Mouse (Mus musculus) brain, embryonic 14.5 days (tissue): Measurements from ENCODE around the gene Phldb3. TPM values are rescaled to one million over a fixed set of nuclear protein-coding genes. Genes with fewer than 3 reads are reported as not detected.
A peak's percentile ranks its signal among the peaks of the same experiment; 100 is the strongest.

Source experiments
- DNase-seq: peaks from one replicate; pipeline ENCODE4 v3.0.0-alpha.2; 2011; ENCODE audit warnings: low read depth
- CTCF ChIP-seq: fragments of 200-500 bp; IDR thresholded peaks from 2 replicates; pipeline ENCODE4 v1.5.1; 2012; ENCODE audit warnings: inconsistent platforms, mild to moderate bottlenecking, moderate library complexity, borderline replicate concordance; ENCODE audit not compliant: insufficient read depth, insufficient read length; ENCODE audit errors: extremely low read depth
- POLR2A ChIP-seq: fragments of 200-500 bp; IDR thresholded peaks from 2 replicates; pipeline ENCODE4 v1.6.1; 2012; ENCODE audit warnings: mild to moderate bottlenecking, inconsistent platforms, borderline replicate concordance; ENCODE audit not compliant: poor library complexity, insufficient read depth, insufficient read length, severe bottlenecking; ENCODE audit errors: extremely low read depth
- polyA plus RNA-seq: library from polyadenylated mRNA; depleted of rRNA; stranded (reverse); fragments of >200 nt; gene quantifications from 2 replicates; pipeline ENCODE4 v1.2.3, GENCODE M21; 2012; rRNA removed

The Phldb3 gene
- polyA plus RNA-seq, result 0.30 and 0.59 TPM in 2 replicates

DNA sequence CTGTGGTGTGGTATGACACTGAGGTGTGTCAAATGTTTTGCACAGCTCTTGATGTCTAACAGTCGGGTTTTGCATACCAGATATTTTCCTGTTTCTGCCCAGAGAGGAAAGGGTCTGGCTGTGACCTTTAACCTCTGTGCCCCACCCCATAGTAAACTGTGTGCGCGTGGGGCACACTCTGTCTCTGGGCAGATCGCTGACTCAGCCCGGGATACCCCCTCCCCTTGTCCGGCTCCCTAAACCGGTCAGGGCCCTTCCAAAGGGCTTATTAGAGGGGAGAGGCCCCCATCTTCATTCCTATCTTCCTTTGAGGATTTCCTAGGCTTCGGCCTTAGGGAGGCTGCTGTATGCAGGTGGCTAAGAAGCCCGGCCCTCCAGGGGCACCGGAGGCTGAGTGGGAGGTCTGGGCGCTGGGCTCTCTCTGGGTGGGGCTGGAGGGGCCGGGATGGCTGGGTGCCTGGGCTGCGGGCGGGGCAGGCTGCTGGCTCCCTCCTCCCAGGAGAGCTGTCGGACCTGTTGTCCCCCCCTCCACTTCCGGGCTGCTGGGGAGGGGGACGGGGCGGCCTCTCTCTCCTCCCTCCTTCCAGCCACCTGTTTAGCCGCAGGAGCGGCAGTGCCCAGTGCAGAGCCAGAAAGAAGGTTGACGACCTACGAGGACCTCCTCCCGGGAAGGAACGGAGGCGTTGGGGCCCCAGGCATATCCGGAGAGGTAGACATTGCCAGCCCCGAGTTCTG is at the start of gene Phldb3:
Gene Phldb3, plus strand, starts transcription at position 620 of the 735 bp plus-strand sequence.
- TF ChIP-seq POLR2A (no peak), CTCF (no peak)
- no peak for DNase-seq

DNA sequence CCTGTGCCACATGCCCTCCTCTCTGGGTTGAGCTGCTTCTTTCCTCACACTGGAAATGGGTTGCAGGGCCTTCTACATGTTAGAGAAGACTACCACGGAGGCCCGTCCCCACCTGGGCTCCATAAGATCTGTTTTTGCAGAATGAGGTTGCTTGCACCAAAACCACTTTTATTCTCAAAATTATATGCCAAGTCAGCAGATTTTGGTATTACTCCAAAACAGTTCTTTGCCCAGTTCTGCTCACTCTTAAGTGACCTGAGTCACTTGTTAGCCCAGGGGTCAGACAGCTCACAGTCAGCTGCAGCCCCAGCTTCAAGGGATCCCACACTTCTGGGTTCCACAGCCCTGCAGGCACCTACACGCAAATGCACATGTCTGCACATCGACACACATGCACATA is 49.1 kb upstream of the Phldb3 start:
- DNase-seq, result no peak
- TF ChIP-seq CTCF (no peak), POLR2A (no peak)

DNA sequence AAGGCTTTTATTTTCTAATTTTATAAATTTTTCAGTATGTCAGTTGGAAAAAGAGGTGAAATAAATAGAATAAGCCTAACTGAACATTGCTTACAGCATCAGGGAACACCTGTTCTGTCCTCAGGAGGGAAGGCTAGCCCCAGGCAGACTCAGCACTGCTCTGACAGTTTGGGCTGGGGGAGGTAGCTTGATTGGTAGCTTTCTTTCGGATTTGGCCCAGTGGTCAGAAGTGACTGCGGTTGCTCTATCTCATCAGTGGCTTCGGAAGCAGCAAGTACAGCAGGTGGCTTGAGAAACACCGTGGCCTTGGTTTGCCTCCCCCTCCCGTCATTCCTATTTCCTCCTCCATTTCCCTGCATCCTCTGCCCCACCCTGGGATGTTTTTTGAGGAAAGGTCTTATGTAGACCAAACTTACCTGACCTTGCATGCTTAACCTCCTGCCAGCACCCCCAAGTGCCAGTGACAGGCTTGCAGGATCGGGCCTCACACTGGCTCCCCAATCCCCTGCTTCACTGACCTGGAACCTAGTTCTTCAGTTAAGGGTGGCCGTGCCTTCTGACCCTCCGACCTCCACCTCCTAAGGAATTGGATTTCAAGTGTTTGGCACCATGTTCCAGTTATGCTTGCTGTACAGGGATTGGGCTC is 47.2 kb upstream of the Phldb3 start:
- TF ChIP-seq POLR2A, result no peak
- TF ChIP-seq CTCF, result no peak
- no peak for DNase-seq

DNA sequence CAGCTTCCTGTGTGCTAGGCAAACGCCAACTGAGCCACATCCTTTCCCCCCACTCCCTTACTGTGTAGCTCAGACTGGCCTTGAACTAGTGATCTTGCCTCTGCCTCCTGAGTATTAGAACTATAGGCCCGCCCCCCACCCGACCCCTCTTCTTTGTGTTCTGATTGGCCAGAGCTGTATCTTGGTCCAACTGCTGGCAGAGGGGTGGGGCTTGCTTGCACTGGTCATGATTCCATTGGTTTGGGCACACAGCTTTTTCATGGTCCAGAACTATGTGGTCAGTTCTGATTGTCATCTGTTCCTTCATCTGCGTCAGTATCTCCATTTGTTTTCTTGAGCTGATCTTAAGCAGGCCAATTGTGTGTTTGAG is 46.7 kb upstream of the Phldb3 start:
- no peak for DNase-seq
- TF ChIP-seq CTCF (no peak), POLR2A (no peak)

DNA sequence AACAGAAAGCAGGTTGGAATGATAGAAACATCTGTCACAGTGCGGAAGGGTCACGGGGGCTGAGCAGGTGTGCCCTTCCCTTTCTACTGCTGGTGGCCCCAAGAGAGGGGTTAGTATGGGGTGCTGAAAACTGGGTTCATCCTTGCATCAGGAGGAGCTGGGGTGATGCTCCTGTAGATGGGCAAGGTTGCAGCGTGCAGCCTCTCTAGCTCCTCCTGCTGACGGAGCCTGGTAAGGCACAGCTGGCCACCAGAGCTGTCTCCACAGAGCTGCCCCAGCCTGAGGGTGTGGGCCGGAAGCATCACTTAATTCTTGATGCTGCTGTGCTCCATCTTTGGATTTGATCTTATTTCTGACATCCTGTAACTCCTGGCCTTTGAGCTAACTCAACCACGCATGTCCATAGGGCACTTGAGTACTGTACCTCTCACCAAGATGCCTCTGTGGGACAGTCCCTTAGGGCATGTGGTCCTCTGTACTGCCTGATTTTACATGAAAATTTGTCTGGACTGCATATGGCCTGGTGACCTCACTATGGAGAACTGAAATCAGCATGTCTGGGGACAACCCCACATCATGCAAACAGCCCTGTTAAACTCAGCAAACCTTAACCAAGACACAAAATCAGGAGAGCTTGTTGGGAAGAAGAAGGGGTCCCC is 45.8 kb upstream of the Phldb3 start:
- DNase-seq, result peak; percentile 51
- TF ChIP-seq CTCF (peak; percentile 89), POLR2A (no peak)

DNA sequence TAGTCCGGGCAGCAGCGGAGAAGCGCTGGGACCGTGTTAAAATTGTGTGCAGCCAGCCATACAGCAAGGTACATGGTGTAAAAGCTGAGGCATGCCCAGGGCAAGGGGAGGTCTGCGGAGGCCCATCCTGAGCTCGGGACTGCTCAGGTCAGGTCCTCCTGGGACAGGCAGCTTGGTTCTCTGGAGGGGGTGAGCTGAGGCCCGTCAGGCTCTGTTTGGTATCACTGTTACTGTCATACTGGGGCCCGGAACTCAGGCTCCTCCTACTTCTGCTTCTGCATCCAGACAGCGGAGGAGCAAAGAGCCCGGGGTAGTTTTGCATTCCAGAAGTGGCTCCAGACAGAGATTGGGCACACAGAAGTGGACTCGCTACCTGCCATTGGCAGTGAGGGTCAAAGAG is 44.9 kb upstream of the Phldb3 start:
- DNase-seq, result no peak
- TF ChIP-seq CTCF, result no peak
- TF ChIP-seq POLR2A, result no peak

DNA sequence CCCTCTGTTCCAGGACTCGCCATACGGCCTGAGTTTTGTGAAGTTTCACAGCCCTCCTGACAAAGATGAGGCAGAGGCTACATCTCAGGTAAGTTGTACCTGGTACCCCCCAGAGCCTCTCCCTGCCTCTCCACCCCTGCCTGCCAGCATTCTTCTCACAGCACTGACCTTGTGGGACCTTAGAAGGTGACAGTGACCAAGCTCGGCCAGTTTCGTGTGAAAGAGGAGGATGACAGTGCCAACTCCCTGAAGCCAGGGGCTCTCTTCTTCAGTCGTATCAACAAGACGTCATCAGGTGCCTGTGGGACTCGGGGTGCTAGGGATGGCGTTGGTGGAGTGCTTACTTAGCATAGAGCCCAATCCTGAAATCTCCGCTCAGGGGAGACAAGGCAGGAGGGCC is 44.4 kb upstream of the Phldb3 start:
- TF ChIP-seq POLR2A (no peak), CTCF (no peak)

DNA sequence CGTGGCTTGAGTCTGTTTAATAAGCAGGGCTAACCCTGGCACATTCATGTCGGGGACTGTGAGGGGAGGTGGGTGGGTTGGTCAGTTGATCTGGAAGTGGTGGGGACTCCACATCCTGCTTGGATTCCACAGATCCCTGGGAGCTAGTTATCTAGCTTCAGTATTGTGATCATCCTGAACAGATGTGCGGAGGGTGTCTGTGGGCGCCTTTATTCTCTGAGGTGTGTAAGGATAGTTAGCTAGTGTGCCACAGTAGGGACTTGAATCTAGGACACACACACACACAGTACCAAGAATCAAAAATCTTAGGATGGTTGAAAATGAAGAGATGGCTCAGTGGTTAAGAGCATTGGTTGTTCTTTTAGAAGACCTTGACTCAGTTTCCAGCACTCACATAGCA is 42.1 kb upstream of the Phldb3 start:
- TF ChIP-seq CTCF, result no peak
- TF ChIP-seq POLR2A, result no peak
- no peak for DNase-seq

More for the DNA sequence above, 44.4 kb upstream of the Phldb3 start:
- no peak for DNase-seq

DNA sequence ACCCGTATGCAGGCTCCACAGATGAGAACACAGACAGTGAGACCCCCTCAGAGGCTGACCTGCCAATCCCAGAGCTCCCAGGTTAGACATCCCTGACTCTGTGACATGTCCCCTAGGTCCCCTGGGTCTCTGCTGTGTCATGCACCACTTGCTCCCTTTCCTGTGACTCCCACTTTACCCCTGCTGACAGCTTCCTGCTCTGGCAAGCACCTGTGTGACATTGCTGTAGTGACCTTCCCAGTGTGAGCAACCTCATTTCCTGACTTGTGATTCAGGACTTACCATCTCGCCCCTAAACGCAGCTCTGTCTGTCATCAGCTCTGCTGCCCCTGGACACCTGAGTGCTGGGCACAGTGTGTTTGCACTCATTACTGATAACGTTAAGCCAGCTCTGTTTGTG is 39.5 kb upstream of the Phldb3 start:
- TF ChIP-seq POLR2A (no peak), CTCF (no peak)
- DNase-seq, result no peak

DNA sequence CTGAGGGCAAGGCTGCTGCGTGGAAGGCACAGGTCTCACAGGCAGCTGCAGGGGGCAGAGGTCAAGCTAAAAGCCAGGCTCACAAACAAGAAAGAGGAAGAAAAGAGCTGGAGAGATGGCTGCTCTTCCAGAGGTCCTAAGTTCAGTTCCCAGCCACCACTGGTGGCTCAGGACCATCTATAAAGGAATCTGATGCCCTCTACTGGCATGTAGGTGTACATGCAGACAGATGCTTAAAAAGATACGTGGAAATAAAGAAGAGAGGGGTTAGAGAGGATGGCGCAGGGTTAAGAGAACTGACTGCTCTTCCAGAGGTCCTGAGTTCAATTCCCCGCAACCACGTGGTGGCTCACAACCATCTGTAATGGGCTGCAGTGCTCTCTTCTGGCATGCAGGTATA is 38.1 kb upstream of the Phldb3 start:
- DNase-seq, result no peak

DNA sequence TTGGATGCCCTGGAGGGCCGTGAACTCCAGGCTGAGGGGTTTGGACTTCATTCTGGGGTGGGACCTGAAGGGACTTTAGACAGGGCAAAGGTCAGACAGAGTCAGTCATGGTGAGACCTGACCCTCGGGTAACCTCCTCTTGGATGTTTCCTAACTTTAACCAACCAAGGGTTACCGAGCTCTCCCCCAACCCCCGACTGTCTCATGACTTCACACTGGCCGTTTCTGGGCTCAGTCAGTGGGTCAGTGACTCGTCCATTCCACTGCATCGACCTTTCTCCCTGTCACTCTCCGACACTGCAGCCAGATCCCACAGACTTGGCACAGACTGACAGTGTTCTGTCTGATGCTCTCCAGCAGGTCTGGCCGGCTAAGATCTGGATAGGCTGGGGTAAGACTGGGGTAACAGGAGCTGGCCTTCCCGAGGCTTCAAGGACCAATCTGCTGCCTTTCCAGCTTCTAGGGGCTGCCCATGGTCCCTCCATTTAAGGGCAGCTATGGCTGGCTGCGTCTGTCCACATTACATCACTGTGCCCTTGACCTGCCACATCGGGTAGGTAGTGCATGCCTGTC is 36.3 kb upstream of the Phldb3 start:
- TF ChIP-seq POLR2A (no peak), CTCF (no peak)
- DNase-seq, result no peak

More for the DNA sequence above, 38.1 kb upstream of the Phldb3 start:
- peak; percentile 35; the same call in 1 of the 2 replicates for TF ChIP-seq CTCF
- TF ChIP-seq POLR2A, result no peak

DNA sequence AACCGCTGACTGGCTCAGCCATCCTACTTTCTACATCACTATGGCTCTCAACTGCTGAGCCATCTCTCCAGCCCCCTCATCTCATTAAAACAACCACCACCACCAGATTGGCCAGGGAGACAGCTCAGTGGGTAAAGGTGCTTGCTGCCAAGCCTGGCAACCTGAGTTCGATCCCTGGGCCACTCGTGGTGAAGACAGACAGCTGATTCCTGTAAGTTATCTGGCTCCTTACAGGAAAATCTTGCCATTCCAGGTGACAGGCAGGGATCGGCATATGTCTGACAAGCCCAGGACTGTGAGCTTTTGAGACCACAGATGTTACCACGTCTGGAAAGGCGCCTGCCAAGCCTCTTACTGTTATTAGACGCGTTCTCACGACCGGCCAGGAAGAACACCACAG is 32.8 kb upstream of the Phldb3 start:
- TF ChIP-seq POLR2A, result no peak
- TF ChIP-seq CTCF, result no peak

DNA sequence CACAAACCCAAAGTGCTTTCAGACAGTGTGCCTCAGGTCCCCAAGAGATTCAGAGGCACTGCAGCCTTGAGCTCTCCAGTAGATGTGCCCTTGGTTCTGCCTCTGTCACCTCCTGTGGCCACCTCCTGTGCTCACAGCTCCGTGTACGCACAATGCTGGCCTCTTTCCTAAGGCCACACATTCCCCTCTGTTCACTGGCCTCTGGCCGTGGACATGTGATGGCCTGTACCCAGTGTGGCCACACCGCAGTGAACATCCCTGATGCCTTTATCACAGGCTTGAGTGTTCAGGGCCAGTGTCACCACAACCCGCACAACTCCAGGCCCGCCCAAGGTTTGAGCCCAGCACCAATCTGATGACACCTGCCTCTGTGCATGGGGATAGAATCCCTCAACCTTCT is 25.7 kb upstream of the Phldb3 start:
- no peak for DNase-seq
- no peak for TF ChIP-seq POLR2A

More for the DNA sequence above, 32.8 kb upstream of the Phldb3 start:
- no peak for DNase-seq

DNA sequence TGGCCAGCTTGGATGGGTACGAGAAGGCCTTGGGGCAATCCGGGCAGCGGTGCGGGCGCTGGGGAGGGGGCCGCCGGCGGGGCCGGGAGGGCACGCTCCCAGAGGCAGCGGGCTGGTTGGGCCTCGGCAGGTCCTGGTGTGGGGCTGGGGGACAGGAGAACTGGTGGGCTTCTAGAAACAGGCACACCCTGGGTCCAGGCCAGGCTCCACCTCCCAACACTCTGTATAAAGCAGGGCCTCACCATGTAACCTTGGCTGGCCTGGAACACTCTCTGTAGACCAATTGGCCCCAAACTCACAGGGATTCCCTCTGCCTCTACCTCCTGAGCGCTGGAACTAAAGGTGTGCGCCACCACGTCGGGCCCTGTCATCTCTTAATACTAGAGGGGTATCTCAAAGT is 24.6 kb upstream of the Phldb3 start:
- no peak for DNase-seq
- TF ChIP-seq POLR2A (no peak), CTCF (no peak)

DNA sequence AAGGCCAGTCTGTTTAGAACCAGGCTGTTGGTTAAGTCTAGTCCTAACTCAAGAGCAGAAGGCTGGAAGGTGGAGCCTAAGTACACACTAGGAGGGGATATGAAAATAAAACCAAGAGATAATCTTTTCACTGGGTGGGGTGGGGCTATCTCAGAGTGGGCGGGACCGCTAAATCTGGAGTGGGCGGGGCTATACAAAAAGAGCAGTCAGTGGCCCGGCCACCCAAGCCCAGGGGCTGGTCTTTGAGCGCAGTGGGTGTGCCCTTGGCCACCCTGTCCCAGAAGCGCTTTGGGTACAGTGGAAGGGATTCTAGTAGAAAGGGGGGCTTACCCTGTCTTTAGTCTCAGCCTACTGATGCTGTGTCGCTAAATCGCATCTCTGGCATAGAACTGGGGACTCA is 23.7 kb upstream of the Phldb3 start:
- DNase-seq, result peak; percentile 26
- TF ChIP-seq CTCF (no peak), POLR2A (no peak)
